ENCODE assay signal across 9 mouse cellular contexts in genomic region chr14:46661792-46662545, GRCm38 (mm10).
A peak's percentile ranks its signal among the peaks of the same experiment; 100 is the strongest.
DNase-seq lines count a peak whose midpoint lies in the region; ATAC-seq lines count a peak whose summit lies in the region.
"Had no signal": no experiment of that assay in that cellular context is flagged by ENCODE, and none has a peak within 500 bp of the region (broad histone marks: within the 10 kb centered on the region; RNA-seq: fewer than 3 reads in every experiment).

No protein-coding gene starts in this region.

- peak; percentile 84 for DNase-seq in heart, embryonic 10.5 days (ENCODE audit: low spot score)
- DNase-seq in heart, postnatal 4 days: no peak
- peak; percentile 28 for DNase-seq in MN1 (ENCODE audit: low spot score)
- DNase-seq in hindbrain, embryonic 10.5 days (ENCODE audit: low spot score): peak; percentile 30
- DNase-seq in midbrain, embryonic 11.5 days (ENCODE audit: low spot score, missing footprints): peak; percentile 88
- no peak for DNase-seq in gastrocnemius, postnatal 25 days
- DNase-seq in gastrocnemius, adult 18-20 months (ENCODE audit: low spot score): no peak
- no peak for DNase-seq in ovary, postnatal 14 days (ENCODE audit: low spot score)

- H3K4me1 ChIP-seq in heart, embryonic 10.5 days: peaks cover 36% of the 10 kb centered on the region
- peaks cover 23% of the 10 kb centered on the region for H3K4me1 ChIP-seq in hindbrain, embryonic 10.5 days (replicated peaks)
- peaks cover 10% of the 10 kb centered on the region for H3K4me1 ChIP-seq in midbrain, embryonic 11.5 days (ENCODE audit: control insufficient read depth, insufficient read depth, low read length)

- H3K27ac ChIP-seq in heart, embryonic 10.5 days: peak overlapping the region; percentile 72
- H3K27ac ChIP-seq in hindbrain, embryonic 10.5 days: peak overlapping the region; percentile 0; the same call in 1 of the 2 replicates
- no peak overlapping the region for H3K27ac ChIP-seq in midbrain, embryonic 11.5 days (ENCODE audit: low read depth, low read length)

- ATAC-seq in midbrain, embryonic 11.5 days (ENCODE audit: low FRiP score): peak; percentile 73; the same call in 1 of the 2 replicates

- no peak overlapping the region for H3K9ac ChIP-seq in midbrain, embryonic 11.5 days (ENCODE audit: low read length)

- WGBS in heart, embryonic 10.5 days: 1% methylated on average over 9 of the region's 9 CpGs
- WGBS in hindbrain, embryonic 10.5 days: 4% methylated on average over 9 of the region's 9 CpGs
- WGBS in midbrain, embryonic 11.5 days: 4% methylated on average over 9 of the region's 9 CpGs

- H3K4me3 ChIP-seq in heart, embryonic 10.5 days: peak overlapping the region; percentile 16
- 0 out of 2 replicates have a peak overlapping the region, but pooled peaks have one; percentile 3 for H3K4me3 ChIP-seq in hindbrain, embryonic 10.5 days
- H3K4me3 ChIP-seq in midbrain, embryonic 11.5 days (ENCODE audit: low read depth, low read length): no peak overlapping the region
- H3K4me3 ChIP-seq: myocyte had no signal

- H3K9me3 ChIP-seq in heart, embryonic 10.5 days: no peaks in the 10 kb centered on the region
- H3K9me3 ChIP-seq in hindbrain, embryonic 10.5 days: no peaks in the 10 kb centered on the region
- no peaks in the 10 kb centered on the region for H3K9me3 ChIP-seq in midbrain, embryonic 11.5 days (ENCODE audit: control insufficient read depth, low read length)

- H3K36me3 ChIP-seq in heart, embryonic 10.5 days: no peaks in the 10 kb centered on the region
- H3K36me3 ChIP-seq in hindbrain, embryonic 10.5 days: no peaks in the 10 kb centered on the region
- H3K36me3 ChIP-seq in midbrain, embryonic 11.5 days (ENCODE audit: control insufficient read depth, insufficient read depth, low read length): no peaks in the 10 kb centered on the region

- no peaks in the 10 kb centered on the region for H3K27me3 ChIP-seq in heart, embryonic 10.5 days (ENCODE audit: insufficient read depth, poor library complexity, severe bottlenecking)
- H3K27me3 ChIP-seq in hindbrain, embryonic 10.5 days (ENCODE audit: insufficient read depth, poor library complexity, severe bottlenecking): peaks cover 66% of the 10 kb centered on the region
- no peaks in the 10 kb centered on the region for H3K27me3 ChIP-seq in midbrain, embryonic 11.5 days (ENCODE audit: control insufficient read depth, insufficient read depth, low read length)

- no peak overlapping the region for H3K4me2 ChIP-seq in midbrain, embryonic 11.5 days

Comparison
In these comparisons a context has a peak if more than half of its experiments do, and no peak if none do; other contexts are left out.
1. DNase-seq: peak in heart, embryonic 10.5 days (single experiment), MN1 (single experiment), hindbrain, embryonic 10.5 days (single experiment) and midbrain, embryonic 11.5 days (single experiment); none in heart, postnatal 4 days (single experiment), gastrocnemius, postnatal 25 days (single experiment), gastrocnemius, adult 18-20 months (single experiment) and ovary, postnatal 14 days (single experiment).